Mouse (Mus musculus): ENCODE measurements at regions not wholly inside any gene's neighbourhood (a gene's known extent, or its start where the extent isn't known, plus 50 kb on each side); places are given as distances from the start of the nearest gene placed in this dataset.

- TF ChIP-seq CTCF (conservative IDR thresholded peaks at IDR 0.05; ENCODE audit: insufficient read depth, insufficient read length, low read depth, low read length) (no peak), POLR2A (IDR thresholded peaks at IDR 0.05; ENCODE audit: low read depth, low read length) (no peak)
Measured at GRCm38 (mm10) chr7:40622811-40623210, 275.3 kb upstream of the Vstm2b start.
